Mouse (Mus musculus) small intestine, adult 2 months (tissue): Measurements from ENCODE around the gene Dek.

Experiments
- CTCF ChIP-seq: fragments of 200-500 bp; IDR thresholded peaks from 2 replicates; pipeline ENCODE4 v1.5.1; 2012; ENCODE audit warnings: low read depth, mild to moderate bottlenecking, control low read depth, inconsistent platforms, low read length, moderate library complexity, mixed read lengths; ENCODE audit not compliant: insufficient replicate concordance, insufficient read length; ENCODE audit errors: extremely low read depth
- POLR2A ChIP-seq: fragments of 200-500 bp; IDR thresholded peaks from 2 replicates; pipeline ENCODE4 v1.6.1; 2012; ENCODE audit warnings: low read depth, mild to moderate bottlenecking, control low read depth, inconsistent platforms, low read length, moderate library complexity

DNA sequence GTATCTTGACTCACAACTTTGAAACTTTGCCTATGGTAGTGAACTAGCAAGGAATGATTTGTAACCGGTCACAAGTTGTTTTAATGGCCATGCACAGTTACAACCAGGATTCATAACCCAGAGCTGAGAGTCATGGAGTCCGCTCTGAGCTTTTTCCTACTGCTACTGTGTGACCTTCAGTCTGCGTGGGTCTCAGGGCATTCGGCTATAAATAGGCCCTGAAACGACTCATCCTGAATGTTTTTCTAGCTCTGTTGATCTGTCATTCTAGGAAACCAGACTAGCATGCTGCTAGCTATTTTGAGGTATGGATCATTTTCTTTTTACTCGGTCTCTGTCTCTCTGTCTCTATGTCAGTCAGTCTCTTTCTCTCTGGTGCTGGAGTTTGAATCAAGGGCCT lies 36.8 kb upstream of the Dek start:
- TF ChIP-seq CTCF (no peak), POLR2A (no peak)
